22 mouse cellular contexts compared by ENCODE assay signal in the genomic region with DNA sequence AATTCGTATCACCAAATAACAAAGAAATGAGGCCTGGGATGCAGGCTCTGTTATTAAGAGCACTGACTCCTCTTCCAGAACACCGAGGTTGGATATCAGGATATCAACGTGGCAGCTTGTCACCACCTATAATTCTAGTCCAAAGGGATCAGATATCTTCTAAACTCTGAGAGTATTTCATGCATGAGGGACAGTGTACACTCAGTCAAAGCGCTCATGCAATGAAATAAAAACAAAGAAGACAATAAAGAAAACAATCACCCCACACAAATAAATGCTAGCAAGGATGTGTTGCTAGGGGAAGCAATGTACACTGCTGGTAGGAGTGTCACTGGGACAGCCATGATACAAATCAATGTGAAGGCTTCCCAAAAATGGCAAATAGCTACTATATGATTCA.
DNase-seq lines count a peak whose midpoint lies in the region; ATAC-seq and TF ChIP-seq lines count a peak whose summit lies in the region.
"Had no signal": no experiment of that assay in that cellular context is flagged by ENCODE, and none has a peak within 500 bp of the region (broad histone marks: within the 10 kb centered on the region; RNA-seq: fewer than 3 reads in every experiment).

No protein-coding gene starts in this region.

- H3K27me3 ChIP-seq in kidney, embryonic 14.5 days (ENCODE audit: control insufficient read depth, insufficient read depth, low read length) = no peaks in the 10 kb centered on the region
- H3K27me3 ChIP-seq in kidney, embryonic 15.5 days = no peaks in the 10 kb centered on the region
- no peaks in the 10 kb centered on the region for H3K27me3 ChIP-seq in kidney, embryonic 16.5 days (ENCODE audit: insufficient read depth, low read length)
- no peaks in the 10 kb centered on the region for H3K27me3 ChIP-seq in kidney, postnatal 0 days (ENCODE audit: insufficient read depth, low read length)
- H3K27me3 ChIP-seq: CH12.LX, Patski had no signal

- peak; percentile 83 for ATAC-seq in kidney, embryonic 14.5 days (ENCODE audit: low FRiP score, low TSS enrichment)
- ATAC-seq in kidney, embryonic 15.5 days (replicated peaks; ENCODE audit: low FRiP score) = peak; percentile 89
- peak; percentile 78 for ATAC-seq in kidney, embryonic 16.5 days (ENCODE audit: low FRiP score, low TSS enrichment)
- 0 out of 2 replicates have a peak, but pooled peaks have one; percentile 49 for ATAC-seq in kidney, postnatal 0 days (replicated peaks; ENCODE audit: low FRiP score, low read depth)
- ATAC-seq: activated CD4-positive, CD25-positive, alpha-beta regulatory T cell, adult 4 months; CD4-positive, CD25-positive, alpha-beta regulatory T cell, adult 4 months; Patski had no signal

- H3K9me3 ChIP-seq in kidney, embryonic 14.5 days (ENCODE audit: control insufficient read depth, low read length) = no peaks in the 10 kb centered on the region
- H3K9me3 ChIP-seq in kidney, embryonic 15.5 days (replicated peaks) = no peaks in the 10 kb centered on the region
- H3K9me3 ChIP-seq in kidney, embryonic 16.5 days (ENCODE audit: low read length) = no peaks in the 10 kb centered on the region
- no peaks in the 10 kb centered on the region for H3K9me3 ChIP-seq in kidney, postnatal 0 days (replicated peaks; ENCODE audit: low read length)
- H3K9me3 ChIP-seq: G1E had no signal

- no peak overlapping the region for H3K4me2 ChIP-seq in kidney, embryonic 14.5 days (replicated peaks; ENCODE audit: low read depth, low read length)
- H3K4me2 ChIP-seq in kidney, embryonic 15.5 days = no peak overlapping the region
- H3K4me2 ChIP-seq in kidney, embryonic 16.5 days (replicated peaks; ENCODE audit: low read depth, low read length) = no peak overlapping the region
- H3K4me2 ChIP-seq in kidney, postnatal 0 days (ENCODE audit: low read length) = no peak overlapping the region

- TF ChIP-seq CTCF in kidney, postnatal 0 days (IDR thresholded peaks at IDR 0.05; ENCODE audit: low read depth) = no peak

- WGBS in kidney, embryonic 14.5 days = 40% methylated on average over 4 of the region's 4 CpGs
- 38% methylated on average over 4 of the region's 4 CpGs for WGBS in kidney, embryonic 15.5 days
- WGBS in kidney, embryonic 16.5 days = 33% methylated on average over 4 of the region's 4 CpGs
- WGBS in kidney, postnatal 0 days = 33% methylated on average over 4 of the region's 4 CpGs

- H3K36me3 ChIP-seq in kidney, embryonic 14.5 days (ENCODE audit: control insufficient read depth, insufficient read depth, low read length) = no peaks in the 10 kb centered on the region
- no peaks in the 10 kb centered on the region for H3K36me3 ChIP-seq in kidney, embryonic 15.5 days
- no peaks in the 10 kb centered on the region for H3K36me3 ChIP-seq in kidney, embryonic 16.5 days (ENCODE audit: insufficient read depth, low read length)
- no peaks in the 10 kb centered on the region for H3K36me3 ChIP-seq in kidney, postnatal 0 days (ENCODE audit: insufficient read depth, low read length)
- H3K36me3 ChIP-seq: G1E had no signal

- DNase-seq in kidney, adult 18-20 months = no peak
- no peak for DNase-seq in kidney, adult 9 months
- DNase-seq in kidney, adult 11 months = no peak
- DNase-seq in kidney, postnatal 0 days (ENCODE audit: low spot score) = peak; percentile 59
- no peak for DNase-seq in kidney, postnatal 14 days
- DNase-seq: adrenal gland, adult 2 months; adrenal gland, adult 8-10 months; adrenal gland, postnatal 10 days; adrenal gland, postnatal 14 days; adrenal gland, postnatal 25 days; adrenal gland, postnatal 36 days; B cell, adult 2 months; cerebellum, adult 11 months; cerebellum, adult 11-12 months had no signal

- no peaks in the 10 kb centered on the region for H3K4me1 ChIP-seq in kidney, embryonic 14.5 days (ENCODE audit: control insufficient read depth, insufficient read depth, low read length)
- H3K4me1 ChIP-seq in kidney, embryonic 15.5 days = no peaks in the 10 kb centered on the region
- no peaks in the 10 kb centered on the region for H3K4me1 ChIP-seq in kidney, embryonic 16.5 days (ENCODE audit: insufficient read depth, low read length)
- no peaks in the 10 kb centered on the region for H3K4me1 ChIP-seq in kidney, postnatal 0 days (replicated peaks; ENCODE audit: insufficient read depth, low read length)

- H3K27ac ChIP-seq in kidney, embryonic 14.5 days (ENCODE audit: low read depth, low read length) = no peak overlapping the region
- no peak overlapping the region for H3K27ac ChIP-seq in kidney, embryonic 15.5 days
- no peak overlapping the region for H3K27ac ChIP-seq in kidney, embryonic 16.5 days (ENCODE audit: low read length)
- H3K27ac ChIP-seq in kidney, postnatal 0 days = no peak overlapping the region

- H3K9ac ChIP-seq in kidney, embryonic 14.5 days (ENCODE audit: low read depth, low read length) = no peak overlapping the region
- H3K9ac ChIP-seq in kidney, embryonic 15.5 days = no peak overlapping the region
- H3K9ac ChIP-seq in kidney, embryonic 16.5 days (replicated peaks; ENCODE audit: low read length) = no peak overlapping the region
- H3K9ac ChIP-seq in kidney, postnatal 0 days (ENCODE audit: low read depth, low read length) = no peak overlapping the region

- H3K4me3 ChIP-seq in kidney, embryonic 14.5 days (ENCODE audit: low read length) = no peak overlapping the region
- no peak overlapping the region for H3K4me3 ChIP-seq in kidney, embryonic 15.5 days (replicated peaks)
- no peak overlapping the region for H3K4me3 ChIP-seq in kidney, embryonic 16.5 days (ENCODE audit: low read length)
- H3K4me3 ChIP-seq in kidney, postnatal 0 days (replicated peaks; ENCODE audit: low read depth, low read length) = no peak overlapping the region
